In the genomic region with DNA sequence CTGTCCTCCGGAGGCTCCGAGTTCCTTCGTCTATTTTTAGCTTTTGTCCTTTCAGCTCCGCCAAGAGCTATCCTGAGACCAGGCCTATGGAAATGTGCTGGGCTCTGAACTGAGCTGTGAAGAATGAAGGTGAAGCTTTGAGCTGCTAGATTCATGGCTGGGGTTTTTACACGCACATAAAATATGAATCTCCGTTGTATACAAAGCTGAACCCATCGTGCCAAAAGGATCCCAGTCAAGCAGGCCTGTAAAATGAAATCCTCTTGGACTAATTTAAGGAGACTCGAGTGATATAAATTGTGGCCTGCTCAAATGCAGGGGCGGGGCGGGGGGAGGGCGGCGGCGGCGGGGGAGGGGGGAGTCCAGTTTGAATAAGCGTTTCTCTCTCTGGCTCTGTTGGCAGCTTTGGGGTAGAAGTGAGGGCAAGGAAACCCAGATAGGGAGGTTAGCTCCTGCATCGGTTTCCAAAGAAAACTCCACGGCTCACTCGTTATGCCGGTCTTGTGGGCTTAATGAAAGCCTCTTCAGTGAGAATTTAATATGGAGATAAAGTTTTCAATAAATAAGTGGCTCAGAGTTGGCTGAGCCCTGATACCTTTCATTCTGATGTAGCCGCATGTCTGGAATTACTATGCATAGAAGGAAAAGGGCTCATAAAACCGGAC, we compare ENCODE assay signal across 7 mouse cellular contexts.
A peak's percentile ranks its signal among the peaks of the same experiment; 100 is the strongest.
DNase-seq lines count a peak whose midpoint lies in the region; ATAC-seq lines count a peak whose summit lies in the region.

No protein-coding gene starts in this region.

- 0 out of 2 replicates have a peak, but pooled peaks cover 2% of the 10 kb centered on the region for H3K4me1 ChIP-seq in intestine, embryonic 15.5 days (replicated peaks)
- H3K4me1 ChIP-seq in liver, embryonic 12.5 days = 0 out of 2 replicates have a peak, but pooled peaks cover 2% of the 10 kb centered on the region

- no peaks in the 10 kb centered on the region for H3K9me3 ChIP-seq in intestine, embryonic 15.5 days
- H3K9me3 ChIP-seq in liver, embryonic 12.5 days (replicated peaks) = no peaks in the 10 kb centered on the region

- H3K9ac ChIP-seq in intestine, embryonic 15.5 days = no peak overlapping the region
- H3K9ac ChIP-seq in liver, embryonic 12.5 days = no peak overlapping the region

- peak overlapping the region; percentile 88 for H3K27ac ChIP-seq in intestine, embryonic 15.5 days
- H3K27ac ChIP-seq in liver, embryonic 12.5 days = peak overlapping the region; percentile 71; the same call in 1 of the 2 replicates

- no peaks in the 10 kb centered on the region for H3K27me3 ChIP-seq in intestine, embryonic 15.5 days (replicated peaks)
- H3K27me3 ChIP-seq in liver, embryonic 12.5 days (replicated peaks) = no peaks in the 10 kb centered on the region

- 7% methylated on average over 19 of the region's 21 CpGs for WGBS in intestine, embryonic 15.5 days
- 38% methylated on average over 21 of the region's 21 CpGs for WGBS in liver, embryonic 12.5 days (ENCODE audit: insufficient replicate concordance)

- H3K36me3 ChIP-seq in intestine, embryonic 15.5 days = no peaks in the 10 kb centered on the region
- no peaks in the 10 kb centered on the region for H3K36me3 ChIP-seq in liver, embryonic 12.5 days

- H3K4me3 ChIP-seq in intestine, embryonic 15.5 days (replicated peaks) = peak overlapping the region; percentile 15
- no peak overlapping the region for H3K4me3 ChIP-seq in liver, embryonic 12.5 days

- peak; percentile 22 for DNase-seq in urinary bladder, postnatal 14 days (ENCODE audit: low spot score)
- DNase-seq in urinary bladder, postnatal 4 days (ENCODE audit: low spot score in 2 of 2) = no peak
- DNase-seq in frontal cortex, adult 2 months (ENCODE audit: extremely low spot score in 1 of 2, low spot score in 1 of 2) = peak; percentile 19 to 22
- peak; percentile 5 for DNase-seq in right cerebral cortex, postnatal 4 days
- DNase-seq in layer of hippocampus, adult 11-12 months (ENCODE audit: low spot score) = no peak

- peak overlapping the region; percentile 47 for H3K4me2 ChIP-seq in intestine, embryonic 15.5 days (replicated peaks)
- peak overlapping the region; percentile 20 for H3K4me2 ChIP-seq in liver, embryonic 12.5 days

- ATAC-seq in intestine, embryonic 15.5 days = peak; percentile 55
- no peak for ATAC-seq in liver, embryonic 12.5 days

Comparison
In these comparisons a context has a peak if more than half of its experiments do, and no peak if none do; other contexts are left out.
1. DNase-seq: peak in urinary bladder, postnatal 14 days (single experiment), frontal cortex, adult 2 months (2 of 2) and right cerebral cortex, postnatal 4 days (single experiment); none in urinary bladder, postnatal 4 days (0 of 2) and layer of hippocampus, adult 11-12 months (single experiment).